Mouse (Mus musculus) limb, embryonic 10.5 days (tissue): ENCODE measurements around the gene Pla2g12b. TPM values are rescaled to one million over a fixed set of nuclear protein-coding genes. Genes with fewer than 3 reads are reported as not detected.
A peak's percentile ranks its signal among the peaks of the same experiment; 100 is the strongest.

Experiments used
- DNase-seq: peaks from one replicate; pipeline ENCODE4 v3.0.0-alpha.2; 2017; ENCODE audit warnings: low spot score
- H3K27ac ChIP-seq: fragments of 300-500 bp; sonication (generic); 2 replicates; pipeline ENCODE4 v1.5.1; 2016; ENCODE audit warnings: mild to moderate bottlenecking
- H3K27me3 ChIP-seq: fragments of 300-500 bp; sonication (generic); 2 replicates; pipeline ENCODE4 v1.6.1; 2016; ENCODE audit warnings: low read depth, mild to moderate bottlenecking; ENCODE audit not compliant: poor library complexity, severe bottlenecking
- H3K36me3 ChIP-seq: fragments of 300-500 bp; sonication (generic); 2 replicates; pipeline ENCODE4 v1.6.1; 2016; ENCODE audit warnings: mild to moderate bottlenecking, moderate library complexity
- H3K4me1 ChIP-seq: fragments of 300-500 bp; sonication (generic); 2 replicates; pipeline ENCODE4 v1.6.1; 2016
- H3K4me3 ChIP-seq: fragments of 300-500 bp; sonication (generic); 2 replicates; pipeline ENCODE4 v1.5.1; 2016; ENCODE audit warnings: mild to moderate bottlenecking, moderate library complexity
- H3K9me3 ChIP-seq: fragments of 300-500 bp; sonication (generic); replicated peaks from 2 replicates; pipeline ENCODE4 v1.6.1; 2016; ENCODE audit warnings: mild to moderate bottlenecking
- WGBS: fragments of 180-500 bp; shearing (Covaris S2); methylation state at CpG from one replicate; pipeline ENCODE4 v1.1.7; 2016; 5-methylcytosine and 5-hydroxymethylcytosine counted together
- polyA plus RNA-seq: library from polyadenylated mRNA; unstranded; fragments of >200 nt; fragmentation: Nextera tagmentation; extraction: Ambion mirVana; gene quantifications from 2 replicates; pipeline ENCODE4 v1.2.1, GENCODE M21; 2016

Pla2g12b gene
- polyA plus RNA-seq, 1 experiment from 2014 or later: not detected

DNA sequence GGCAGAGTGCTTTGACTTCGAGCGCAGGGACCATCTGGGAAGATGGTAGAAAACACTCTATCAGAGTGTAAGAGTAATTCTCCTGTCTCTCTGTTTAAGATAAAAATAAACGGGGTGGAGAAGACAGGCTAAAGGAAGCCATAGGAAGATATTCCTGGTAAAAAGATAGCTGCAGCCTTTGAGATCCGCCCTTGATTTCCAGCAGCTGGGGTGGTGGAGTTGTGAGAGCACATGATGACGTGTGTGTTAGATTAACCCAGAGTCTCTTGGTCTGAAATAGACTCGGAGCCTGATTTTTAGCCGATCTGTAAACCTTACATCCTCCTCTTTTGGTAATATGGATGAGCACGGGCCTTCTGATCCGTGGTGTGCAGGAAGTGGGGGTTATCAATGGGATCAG lies 44.1 kb downstream of the Pla2g12b start:
- no peaks in the 10 kb centered on the region for H3K27me3 ChIP-seq
- H3K36me3 ChIP-seq: no peaks in the 10 kb centered on the region
- WGBS: 80% methylated on average over 9 of the region's 9 CpGs
- no peaks in the 10 kb centered on the region for H3K9me3 ChIP-seq
- DNase-seq: no peak
- H3K27ac ChIP-seq: peak overlapping the region; percentile 42; the same call in 1 of the 2 replicates
- peaks cover 24% of the 10 kb centered on the region for H3K4me1 ChIP-seq
- H3K4me3 ChIP-seq: no peak overlapping the region

DNA sequence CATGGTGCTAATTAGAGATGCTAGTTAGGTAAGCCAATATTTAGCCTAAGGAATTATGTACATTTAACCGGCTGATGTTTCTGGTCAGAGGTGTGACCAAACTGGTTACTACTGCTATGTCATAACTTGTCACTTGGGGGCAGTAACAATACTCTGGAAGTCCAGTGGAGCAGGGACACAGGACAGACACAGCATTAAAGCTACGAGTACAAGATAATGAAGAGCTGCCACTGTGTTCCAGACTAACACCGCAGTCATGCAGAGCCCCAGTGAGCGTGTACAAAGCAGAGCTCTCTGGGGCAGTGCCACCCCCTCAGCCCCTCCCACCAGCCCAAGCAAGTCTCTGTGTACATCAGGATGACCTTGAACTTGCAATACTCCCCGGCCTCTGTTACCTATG lies 48.4 kb downstream of the Pla2g12b start:
- Histone ChIP-seq H3K36me3 (no peaks in the 10 kb centered on the region), H3K27ac (no peak overlapping the region), H3K4me1 (no peaks in the 10 kb centered on the region), H3K27me3 (no peaks in the 10 kb centered on the region), H3K4me3 (no peak overlapping the region), H3K9me3 (no peaks in the 10 kb centered on the region)
- no peak for DNase-seq
- WGBS: 70% methylated on average over 5 of the region's 5 CpGs

DNA sequence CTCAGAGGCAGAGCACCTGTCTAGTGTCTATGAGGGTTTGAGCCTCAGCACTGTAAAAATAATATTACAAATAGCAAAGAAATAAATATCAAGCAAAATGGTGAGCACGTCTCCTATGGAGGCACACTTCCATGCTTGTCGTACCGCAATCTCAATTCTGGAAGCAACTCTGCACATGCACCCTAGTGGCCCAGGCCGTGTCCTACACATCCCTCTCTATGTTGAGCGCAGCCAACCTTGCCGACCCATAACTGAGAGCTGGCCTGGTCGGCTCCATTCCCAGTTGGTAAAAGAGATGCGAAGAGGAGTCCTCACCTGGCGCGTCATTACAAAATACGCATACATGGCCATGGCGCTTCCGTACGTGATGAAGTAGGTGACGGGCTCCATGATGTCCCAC lies 51.2 kb downstream of the Pla2g12b start:
- H3K36me3 ChIP-seq: no peaks in the 10 kb centered on the region
- 97% methylated on average over 15 of the region's 15 CpGs for whole genome bisulfite sequencing
- H3K27ac ChIP-seq: no peak overlapping the region
- H3K4me3 ChIP-seq: no peak overlapping the region
- DNase-seq: no peak
- H3K27me3 ChIP-seq: no peaks in the 10 kb centered on the region
- no peaks in the 10 kb centered on the region for H3K4me1 ChIP-seq
- no peaks in the 10 kb centered on the region for H3K9me3 ChIP-seq

DNA sequence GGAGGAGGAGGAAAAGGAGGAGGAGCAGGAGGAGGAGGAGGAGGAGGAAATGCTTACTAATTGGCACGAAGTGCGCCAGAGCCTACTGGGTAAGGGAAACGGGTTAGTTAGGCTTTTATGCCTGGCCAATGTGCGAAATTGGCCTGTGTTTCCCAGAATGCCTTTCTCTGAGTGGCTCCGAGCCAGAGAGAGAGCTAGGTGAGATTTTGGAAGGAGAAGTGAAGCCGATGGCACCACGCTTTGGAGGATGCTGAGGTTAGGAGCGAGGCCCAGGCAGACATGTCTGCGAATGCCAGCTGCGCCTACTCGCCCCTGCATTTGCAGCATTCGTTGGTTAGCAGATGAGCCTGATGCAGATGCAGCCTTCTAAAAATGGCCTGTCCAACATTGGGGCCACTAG lies 56.3 kb downstream of the Pla2g12b start:
- Histone ChIP-seq H3K27me3 (no peaks in the 10 kb centered on the region), H3K4me3 (no peak overlapping the region), H3K4me1 (0 out of 2 replicates have a peak, but pooled peaks cover 3% of the 10 kb centered on the region), H3K36me3 (no peaks in the 10 kb centered on the region; the same call in 1 of the 2 replicates), H3K27ac (no peak overlapping the region), H3K9me3 (no peaks in the 10 kb centered on the region)
- 90% methylated on average over 12 of the region's 12 CpGs for WGBS
- no peak for DNase-seq

DNA sequence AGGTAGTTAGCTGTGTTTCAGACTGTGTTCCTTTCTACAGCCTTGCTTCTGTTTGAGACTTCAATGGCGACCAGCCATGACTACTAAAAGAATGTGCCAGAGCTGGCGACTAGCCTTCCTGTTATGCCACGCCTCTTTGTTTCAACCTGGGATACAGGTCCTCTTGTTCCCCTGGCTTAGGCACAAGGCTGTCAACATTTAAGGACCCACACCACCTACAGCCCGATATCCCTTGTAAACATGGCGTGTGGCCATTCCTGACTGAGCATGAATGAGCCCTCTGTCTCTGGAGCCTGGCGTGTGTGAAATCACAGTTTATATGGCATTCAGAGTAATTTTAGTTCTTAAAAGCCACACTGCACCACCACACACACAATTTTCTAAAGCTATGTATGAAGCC lies 58.8 kb downstream of the Pla2g12b start:
- no peaks in the 10 kb centered on the region for H3K27me3 ChIP-seq
- H3K4me1 ChIP-seq: peaks cover 23% of the 10 kb centered on the region
- no peaks in the 10 kb centered on the region for H3K9me3 ChIP-seq
- no peak for DNase-seq
- no peaks in the 10 kb centered on the region; the same call in 1 of the 2 replicates for H3K36me3 ChIP-seq
- WGBS: 94% methylated on average over 6 of the region's 6 CpGs
- no peak overlapping the region for H3K4me3 ChIP-seq
- H3K27ac ChIP-seq: no peak overlapping the region; the same call in 1 of the 2 replicates

DNA sequence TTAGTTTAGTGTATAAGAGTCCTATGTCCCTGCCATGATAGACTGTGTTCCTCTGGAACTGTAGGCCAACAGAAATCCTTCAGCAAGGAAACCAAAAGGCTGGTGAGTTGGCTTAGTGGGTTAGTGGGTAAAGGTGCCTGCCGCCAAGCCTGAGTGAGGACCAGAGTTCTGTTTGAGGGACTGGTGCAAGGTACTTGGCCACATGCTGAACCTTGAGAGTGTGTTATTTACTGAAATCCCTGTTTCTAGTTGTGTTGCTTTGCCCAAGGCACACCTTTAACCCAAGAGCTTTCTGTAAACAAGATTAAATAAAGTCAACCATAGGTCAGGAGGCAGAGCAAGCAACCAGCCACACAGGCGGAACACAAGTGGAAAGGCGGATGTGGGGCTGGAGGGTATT lies 62.1 kb downstream of the Pla2g12b start:
- Histone ChIP-seq H3K9me3 (no peaks in the 10 kb centered on the region), H3K36me3 (no peaks in the 10 kb centered on the region; the same call in 1 of the 2 replicates), H3K4me1 (peaks cover 26% of the 10 kb centered on the region), H3K27ac (0 out of 2 replicates have a peak overlapping the region, but pooled peaks have one; percentile 4), H3K4me3 (no peak overlapping the region), H3K27me3 (no peaks in the 10 kb centered on the region)
- 81% methylated on average over 3 of the region's 3 CpGs for WGBS
- DNase-seq: no peak

DNA sequence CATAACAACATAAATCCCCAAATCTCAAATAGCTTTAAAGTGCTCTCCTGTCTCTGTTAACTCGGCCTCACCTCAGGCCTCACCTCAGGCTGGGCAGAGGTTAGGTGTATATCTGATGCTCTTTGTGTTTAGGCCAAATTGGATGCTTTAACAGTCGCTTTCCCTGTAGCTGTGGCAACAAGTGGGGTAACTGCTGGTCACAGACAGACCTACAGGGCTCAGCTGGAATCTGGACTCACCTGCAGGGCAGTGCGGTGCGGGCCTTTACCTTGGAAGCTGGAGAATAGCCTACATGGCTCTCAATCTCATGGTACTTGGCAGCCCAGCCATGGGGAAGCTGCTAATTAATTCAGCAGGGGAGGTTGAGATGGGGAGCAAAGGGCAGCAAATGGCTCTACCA lies 63.2 kb downstream of the Pla2g12b start:
- no peaks in the 10 kb centered on the region for H3K9me3 ChIP-seq
- H3K27ac ChIP-seq: 0 out of 2 replicates have a peak overlapping the region, but pooled peaks have one; percentile 10
- H3K4me3 ChIP-seq: no peak overlapping the region
- 60% methylated on average over 4 of the region's 4 CpGs for WGBS
- H3K27me3 ChIP-seq: no peaks in the 10 kb centered on the region
- no peaks in the 10 kb centered on the region; the same call in 1 of the 2 replicates for H3K36me3 ChIP-seq
- peaks cover 24% of the 10 kb centered on the region for H3K4me1 ChIP-seq
- no peak for DNase-seq

DNA sequence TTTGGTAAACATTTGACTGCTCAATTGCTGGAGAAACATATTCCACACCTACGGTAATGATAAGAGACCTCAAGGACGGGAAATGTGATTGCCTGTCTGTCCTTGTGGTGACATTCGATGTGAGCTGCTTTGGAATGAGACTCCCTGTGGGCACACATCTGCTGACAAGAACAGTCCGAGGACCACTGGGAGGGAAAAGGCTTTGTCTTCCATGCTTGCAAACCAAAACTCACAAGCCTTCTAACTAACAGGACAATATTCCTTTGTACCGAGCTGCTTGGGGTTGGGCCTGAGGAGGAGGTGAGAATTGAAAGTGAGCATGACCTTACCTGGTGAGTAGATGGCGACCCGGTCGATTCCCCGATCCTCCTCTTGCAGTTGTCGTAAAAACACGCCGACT lies 63.8 kb downstream of the Pla2g12b start:
- Histone ChIP-seq H3K9me3 (no peaks in the 10 kb centered on the region), H3K27ac (no peak overlapping the region), H3K4me3 (no peak overlapping the region), H3K4me1 (peaks cover 24% of the 10 kb centered on the region), H3K27me3 (no peaks in the 10 kb centered on the region), H3K36me3 (no peaks in the 10 kb centered on the region; the same call in 1 of the 2 replicates)
- no peak for DNase-seq
- 88% methylated on average over 12 of the region's 12 CpGs for WGBS

DNA sequence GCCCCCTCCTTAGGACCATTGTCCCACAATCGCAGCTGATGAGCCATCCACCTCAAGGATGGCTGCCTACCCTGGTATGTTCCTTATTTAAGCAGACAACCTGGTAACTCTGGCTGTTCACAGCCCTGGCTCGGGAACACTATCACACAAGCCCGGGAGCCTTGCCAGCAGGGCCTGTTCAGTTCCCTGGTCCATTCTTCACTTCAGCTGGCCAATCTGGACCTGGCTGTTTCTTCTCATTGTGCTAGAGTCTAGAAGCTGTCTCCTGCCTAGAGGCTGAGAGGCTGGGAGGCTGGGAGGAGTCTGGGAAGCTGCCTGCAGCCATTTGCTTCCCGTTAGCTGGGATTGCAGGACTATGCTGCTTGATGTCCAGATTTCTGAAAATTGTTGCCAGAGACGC lies 67.0 kb downstream of the Pla2g12b start:
- Histone ChIP-seq H3K4me3 (no peak overlapping the region), H3K36me3 (no peaks in the 10 kb centered on the region), H3K27ac (0 out of 2 replicates have a peak overlapping the region, but pooled peaks have one; percentile 23), H3K27me3 (no peaks in the 10 kb centered on the region), H3K4me1 (peaks cover 23% of the 10 kb centered on the region), H3K9me3 (no peaks in the 10 kb centered on the region)
- 80% methylated on average over 5 of the region's 5 CpGs for WGBS
- DNase-seq: no peak

Other genes with a start within 250 kb of the Pla2g12b start
- gene Sept10, start 181.8 kb upstream of the Pla2g12b start, polyA plus RNA-seq: 45.0 and 45.4 TPM in 2 replicates
- 11.1 and 12.1 TPM in 2 replicates for gene Sowahc, start 181.7 kb upstream of the Pla2g12b start, polyA plus RNA-seq
- 53.3 and 53.6 TPM in 2 replicates for gene P4ha1, start 80.4 kb upstream of the Pla2g12b start, polyA plus RNA-seq
- gene Gm10273, start 8.0 kb upstream of the Pla2g12b start, polyA plus RNA-seq: 14.7 and 16.1 TPM in 2 replicates
- gene Oit3, start 38.1 kb downstream of the Pla2g12b start, polyA plus RNA-seq: 0.84 and 0.88 TPM in 2 replicates
- not detected in 2 replicates for gene Gm10322, start 212.4 kb downstream of the Pla2g12b start, polyA plus RNA-seq
- gene Mcu, start 213.0 kb downstream of the Pla2g12b start, polyA plus RNA-seq: 17.4 and 28.3 TPM in 2 replicates